Mouse (Mus musculus): ENCODE results near the gene Lnx2. TPM values are rescaled to one million over a fixed set of nuclear protein-coding genes. Genes with fewer than 3 reads are reported as not detected.

Gene Lnx2
- total RNA-seq, 4 experiments from 2014 or later = 10.1 to 14.4 (median 12.9) TPM

GRCm38 (mm10) chr5:147076799-147077165 lies 396 bp upstream of the Lnx2 start, which contains the start of gene Polr1d:
Polr1d (plus strand) TSS chr5:147077050.
- no peak for DNase-seq

DNA sequence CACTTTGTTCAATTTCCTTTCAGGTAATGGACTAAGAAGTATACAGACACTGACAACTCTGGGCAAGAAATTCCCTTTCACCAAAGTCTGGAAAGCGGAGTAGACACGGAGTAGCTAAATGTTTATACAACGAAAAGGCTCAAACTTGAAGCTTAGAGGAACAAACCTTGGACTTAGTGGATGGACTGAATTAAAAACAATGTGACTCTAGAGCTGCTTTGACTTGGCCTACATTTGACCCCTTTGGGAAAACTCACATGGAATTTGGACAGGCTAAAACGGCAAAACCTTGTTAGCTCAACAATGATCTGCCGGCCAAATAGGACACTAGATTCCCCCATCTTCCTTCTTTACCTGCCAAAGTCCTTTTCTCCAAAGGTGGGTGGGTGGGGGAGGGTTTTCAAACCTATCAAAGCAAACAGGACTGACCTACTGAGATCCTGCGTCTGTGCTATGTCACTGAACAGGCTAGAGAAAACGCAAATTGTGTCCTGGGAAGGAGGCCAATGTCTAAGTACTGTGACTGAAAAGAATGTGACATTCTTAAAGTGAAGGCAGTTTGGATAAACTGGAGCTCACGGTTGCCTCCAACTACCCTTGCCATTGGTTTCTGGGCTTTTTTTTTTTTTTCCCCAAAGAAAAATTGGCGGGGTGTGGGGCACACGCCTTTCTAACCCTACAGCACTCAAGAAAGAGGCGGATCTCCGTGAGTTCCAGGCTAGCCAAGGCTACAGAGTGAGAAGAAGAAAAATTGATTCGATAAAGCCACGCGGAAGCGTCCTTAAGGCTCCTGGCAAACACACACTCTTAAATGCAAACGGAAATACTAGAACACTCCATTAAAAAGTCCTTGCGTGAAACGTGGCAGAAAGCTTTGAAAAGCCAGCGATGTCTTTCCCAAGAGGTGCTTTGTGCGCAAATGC lies 1.0 kb downstream of the Lnx2 start:
- no peak for DNase-seq

GRCm38 (mm10) chr5:147073805-147074204 lies 2.6 kb downstream of the Lnx2 start:
- DNase-seq = no peak

GRCm38 (mm10) chr5:147071886-147072285 lies 4.5 kb downstream of the Lnx2 start:
- no peak for DNase-seq

DNA sequence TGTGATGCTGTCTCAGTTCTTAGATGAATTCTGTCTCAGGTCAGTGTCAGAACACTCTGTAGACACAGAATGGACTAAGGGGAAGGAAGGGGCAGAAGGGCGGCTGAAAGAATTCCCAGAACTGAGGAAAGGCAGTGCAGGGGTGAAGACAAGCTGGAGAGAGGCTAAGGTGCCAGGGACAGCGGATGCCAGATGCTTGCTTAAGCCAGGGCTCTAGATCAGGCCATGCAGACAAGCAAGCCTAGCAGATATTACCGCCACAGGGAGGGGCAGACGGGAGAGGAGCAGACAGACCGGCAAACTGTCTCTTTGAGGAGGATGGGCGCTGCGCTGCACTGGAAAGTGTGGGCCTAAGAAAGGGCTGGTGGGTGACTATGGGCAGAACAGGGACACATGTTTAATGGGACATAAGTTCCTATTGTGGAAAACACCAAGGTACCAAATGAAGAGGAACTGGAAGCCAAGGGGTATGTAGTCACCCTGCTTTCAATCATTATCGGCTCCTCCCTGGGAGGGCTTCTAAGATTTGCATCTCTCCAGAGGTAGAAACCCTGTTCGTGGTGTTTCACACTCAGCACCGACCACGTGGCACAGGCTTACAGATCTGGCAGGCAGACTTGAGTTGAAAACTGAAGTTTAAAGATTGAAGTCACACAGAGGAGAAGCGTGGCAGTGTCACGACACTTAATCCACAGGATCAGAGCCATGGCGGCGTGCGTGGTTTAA lies 5.4 kb downstream of the Lnx2 start:
- no peak for DNase-seq

GRCm38 (mm10) chr5:147068876-147069275 lies 7.5 kb downstream of the Lnx2 start:
- no peak for DNase-seq

DNA sequence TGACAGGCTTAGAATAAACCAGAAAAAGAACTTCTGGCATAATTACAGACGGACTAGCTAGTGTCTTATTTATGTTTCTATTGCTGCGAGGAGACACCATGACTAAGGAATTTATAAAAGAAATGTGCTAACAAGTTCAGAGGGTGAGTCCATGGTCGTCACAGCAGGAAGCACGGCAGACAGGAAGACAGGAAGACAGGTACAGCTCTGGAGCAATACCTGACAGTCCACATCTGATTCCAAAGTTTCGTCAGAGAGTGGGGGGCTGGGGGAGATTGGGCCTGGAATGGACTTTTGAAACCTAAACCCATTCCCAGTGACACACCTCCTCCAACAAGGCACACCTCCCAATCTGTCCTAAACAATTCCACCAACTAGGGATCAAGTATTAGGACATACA lies 9.4 kb downstream of the Lnx2 start:
- no peak for DNase-seq

- no peak for DNase-seq
Observed at GRCm38 (mm10) chr5:147066129-147066528, 10.3 kb downstream of the Lnx2 start.

DNA sequence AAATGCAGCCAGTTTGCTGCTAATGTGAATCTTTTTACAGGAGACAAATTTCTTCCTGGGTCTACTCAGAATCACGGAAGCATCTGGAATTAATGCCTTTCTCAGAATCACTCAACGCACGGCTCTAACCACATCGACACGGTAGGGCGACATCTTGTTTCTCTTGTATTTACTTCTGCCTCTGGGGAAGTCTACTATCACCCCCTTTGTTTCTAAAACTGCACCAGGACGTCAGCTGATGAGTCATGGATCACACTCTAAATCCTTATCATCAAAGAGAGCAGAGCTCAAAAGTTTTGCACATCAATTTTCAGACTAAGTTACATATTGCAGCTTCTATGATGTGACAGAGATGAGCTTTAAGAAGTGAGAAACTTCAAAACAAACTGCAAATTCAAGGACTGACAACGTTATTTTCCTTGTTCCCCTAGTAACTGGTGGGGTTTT lies 13.1 kb downstream of the Lnx2 start:
- DNase-seq = no peak

- DNase-seq = no peak
Observed at GRCm38 (mm10) chr5:147060024-147060423, 16.4 kb downstream of the Lnx2 start.

- no peak for DNase-seq
Observed at GRCm38 (mm10) chr5:147059319-147059718, 17.1 kb downstream of the Lnx2 start.

- no peak for DNase-seq
Observed at GRCm38 (mm10) chr5:147058661-147059060, 17.7 kb downstream of the Lnx2 start.

DNA sequence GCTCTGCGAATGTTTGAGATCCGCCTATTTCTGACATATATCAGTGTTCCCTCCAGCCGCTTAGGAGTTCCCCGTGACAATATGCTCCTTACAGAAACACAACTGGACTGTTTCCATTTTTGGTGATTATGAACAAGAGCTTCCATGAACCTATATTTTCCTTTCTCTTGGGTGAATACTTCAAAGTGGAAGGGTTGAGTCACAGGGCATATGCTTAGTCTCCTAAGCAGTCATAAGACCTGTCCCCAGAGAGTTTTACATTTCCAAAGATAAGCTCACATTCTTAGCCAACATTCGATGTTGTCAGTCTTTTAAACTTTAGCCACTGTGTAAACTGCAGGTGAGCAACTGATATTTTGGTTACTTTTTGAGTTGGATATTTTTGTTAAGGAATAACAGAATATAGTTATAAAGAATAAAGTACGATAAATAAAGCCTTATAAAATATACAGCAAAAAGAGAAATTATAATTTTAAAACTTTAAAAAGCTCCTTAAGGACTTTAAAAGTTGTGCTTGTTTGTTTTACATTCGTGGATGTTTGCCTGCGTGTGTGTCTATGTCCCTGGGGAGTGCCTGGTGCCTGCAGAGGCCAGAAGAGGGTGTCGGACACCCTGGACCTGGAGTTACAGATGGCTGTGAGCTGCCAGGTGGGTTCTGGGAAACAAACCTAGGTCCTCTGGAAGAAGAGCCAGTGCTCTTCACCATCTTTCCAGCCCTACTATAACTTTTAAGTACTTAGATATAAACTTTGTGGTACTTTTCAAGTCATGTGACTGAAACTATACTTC lies 18.6 kb downstream of the Lnx2 start:
- DNase-seq = no peak

DNA sequence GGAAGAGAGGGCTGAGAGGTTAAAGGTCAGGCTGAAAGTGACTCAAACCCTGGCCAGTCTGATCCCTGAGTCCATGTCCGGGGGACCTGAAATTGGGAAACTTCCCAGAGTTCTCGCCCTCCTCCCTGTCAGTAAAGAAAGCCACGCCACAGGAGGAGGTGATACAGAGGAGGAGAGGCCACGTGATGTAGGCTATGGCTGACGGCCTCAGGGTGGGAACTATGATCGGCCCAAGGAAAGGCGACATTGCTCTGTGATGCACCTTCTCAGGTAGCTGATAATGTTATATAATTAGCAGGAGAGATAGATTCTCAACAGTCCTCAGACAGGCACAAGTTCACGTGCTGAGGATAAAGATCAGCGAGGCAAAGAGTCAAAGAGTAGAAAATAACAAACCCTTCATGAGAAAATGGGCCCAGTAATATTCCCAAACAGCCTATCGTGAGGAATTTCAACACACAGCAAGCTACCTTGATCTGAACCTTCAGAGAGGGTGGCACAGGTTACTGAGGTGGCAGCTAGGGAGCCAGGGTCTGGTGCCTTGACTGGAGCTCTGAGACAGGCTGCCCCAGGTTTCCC lies 19.6 kb downstream of the Lnx2 start:
- no peak for DNase-seq

GRCm38 (mm10) chr5:147055572-147056245 lies 20.7 kb downstream of the Lnx2 start:
- no peak for DNase-seq

GRCm38 (mm10) chr5:147054747-147055270 lies 21.6 kb downstream of the Lnx2 start:
- DNase-seq = no peak

DNA sequence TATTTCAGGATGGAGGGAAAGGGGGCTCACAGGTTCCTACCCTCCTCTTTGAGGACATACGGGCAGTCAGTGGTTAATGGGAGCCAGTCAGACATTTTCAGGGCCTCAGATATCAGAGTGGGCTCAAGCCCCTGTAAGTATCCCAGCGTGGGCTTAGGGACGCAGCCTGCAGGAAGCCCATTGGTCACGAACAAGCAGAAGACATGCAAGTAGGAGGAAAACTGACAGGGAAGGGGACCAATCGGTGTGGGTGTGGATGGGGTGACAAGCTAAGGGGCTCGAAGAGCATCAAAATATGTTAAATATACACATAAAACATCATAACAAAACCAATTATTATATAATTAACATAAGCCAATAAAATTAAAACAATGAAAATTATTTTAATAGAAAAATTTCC lies 22.1 kb downstream of the Lnx2 start:
- no peak for DNase-seq

GRCm38 (mm10) chr5:147053481-147053880 lies 22.9 kb downstream of the Lnx2 start:
- no peak for DNase-seq

DNA sequence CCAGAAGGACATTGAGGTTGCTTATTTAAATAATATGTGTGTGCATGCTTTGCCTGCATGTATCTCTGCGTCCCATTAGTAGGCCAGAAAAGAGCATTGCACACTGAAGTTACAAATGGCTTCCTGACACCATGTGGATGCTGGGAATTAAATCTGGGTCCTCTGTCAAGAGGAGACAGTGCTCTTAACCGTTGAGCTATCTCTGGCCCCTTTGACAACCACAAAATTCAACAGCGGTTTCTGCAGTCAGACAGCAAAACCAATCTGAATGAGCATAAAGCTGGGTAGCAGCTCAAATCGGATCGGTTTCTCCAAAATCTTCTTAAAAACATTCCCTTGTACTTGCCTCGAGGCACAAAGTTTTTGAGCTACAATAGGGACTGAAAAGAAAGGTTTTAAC lies 23.3 kb downstream of the Lnx2 start:
- no peak for DNase-seq

DNA sequence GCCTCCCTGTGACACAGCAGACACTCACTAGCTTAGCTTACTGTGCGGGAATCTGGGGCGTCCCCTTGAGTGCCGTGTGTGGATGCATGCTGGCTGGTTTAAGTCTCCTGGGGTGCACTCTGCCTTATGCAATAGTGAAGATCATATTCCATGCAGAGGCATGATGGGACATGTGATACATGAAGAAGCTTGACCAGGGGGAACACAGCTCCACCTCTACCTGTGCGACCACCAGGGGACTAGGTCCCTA lies 24.2 kb downstream of the Lnx2 start:
- no peak for DNase-seq

DNA sequence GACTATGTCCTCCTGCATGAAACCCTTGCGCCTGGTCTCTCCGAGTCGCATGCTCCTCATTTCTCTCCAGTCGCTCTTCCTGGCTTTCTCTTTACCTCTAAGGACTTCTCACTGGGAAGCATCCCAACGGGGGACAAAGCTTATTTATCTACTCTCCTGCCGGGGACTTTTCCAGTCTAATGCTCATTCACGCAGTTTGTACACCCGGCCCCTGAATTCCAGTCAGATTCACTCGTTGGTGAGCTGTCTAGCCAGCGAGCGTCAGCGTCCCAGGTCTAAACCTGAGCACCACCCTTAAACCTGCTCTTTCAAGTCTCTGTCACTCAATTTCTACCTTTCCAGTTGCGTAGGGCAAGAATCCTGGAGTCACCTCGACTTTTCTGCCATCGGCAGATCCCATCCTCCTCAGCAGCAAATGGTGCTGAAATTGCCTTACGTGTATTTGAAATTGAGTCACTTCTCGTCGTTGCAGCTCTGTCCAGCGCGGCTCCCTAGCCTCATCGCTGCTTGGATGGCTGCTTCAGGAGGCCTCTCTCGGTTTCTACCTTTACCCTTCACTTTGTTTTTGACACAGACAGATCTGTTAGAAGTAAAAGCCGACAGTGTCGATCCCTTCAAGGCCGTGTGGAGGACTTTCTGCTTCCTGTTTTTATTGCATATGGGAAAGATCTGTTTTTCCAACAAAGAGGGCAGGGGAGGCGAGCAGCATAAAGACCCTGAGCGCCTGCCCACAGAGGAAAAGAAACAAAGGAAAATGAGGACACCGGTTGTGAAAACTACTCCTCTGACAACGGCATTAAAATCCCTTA lies 24.7 kb downstream of the Lnx2 start:
- no peak for DNase-seq
